Mouse (Mus musculus): Measurements from ENCODE around the gene Atg101.

GRCm38 (mm10) chr15:101283183-101283910 is 725 bp upstream of the Atg101 start:
- TF ChIP-seq CTCF (IDR thresholded peaks at IDR 0.05; ENCODE audit: control insufficient read depth, insufficient read depth, insufficient read length) (peak; percentile 61), MYOG (IDR thresholded peaks at IDR 0.05; ENCODE audit: control insufficient read depth, extremely low read depth, insufficient read length) (no peak), MYOD1 (IDR thresholded peaks at IDR 0.05; ENCODE audit: control insufficient read depth, insufficient read length, low read depth) (no peak), FOSL1 (IDR thresholded peaks at IDR 0.05; ENCODE audit: insufficient read depth, low read length, poor library complexity, severe bottlenecking) (no peak), USF1 (IDR thresholded peaks at IDR 0.05; ENCODE audit: low read depth) (no peak)
